Mouse (Mus musculus): ENCODE results near the gene Neu2.
A peak's percentile ranks its signal among the peaks of the same experiment; 100 is the strongest.

The Neu2 gene

GRCm38 (mm10) chr1:87614576-87615295, 105.0 kb downstream of the Neu2 start:
- DNase-seq (ENCODE audit: low spot score in 2 of 2), result no peak

- DNase-seq (ENCODE audit: low spot score in 2 of 2), result no peak
Observed at GRCm38 (mm10) chr1:87620211-87620668, 110.6 kb downstream of the Neu2 start, which contains the start of gene Inpp5d. Inpp5d (plus strand) TSS chr1:87620312.

DNA sequence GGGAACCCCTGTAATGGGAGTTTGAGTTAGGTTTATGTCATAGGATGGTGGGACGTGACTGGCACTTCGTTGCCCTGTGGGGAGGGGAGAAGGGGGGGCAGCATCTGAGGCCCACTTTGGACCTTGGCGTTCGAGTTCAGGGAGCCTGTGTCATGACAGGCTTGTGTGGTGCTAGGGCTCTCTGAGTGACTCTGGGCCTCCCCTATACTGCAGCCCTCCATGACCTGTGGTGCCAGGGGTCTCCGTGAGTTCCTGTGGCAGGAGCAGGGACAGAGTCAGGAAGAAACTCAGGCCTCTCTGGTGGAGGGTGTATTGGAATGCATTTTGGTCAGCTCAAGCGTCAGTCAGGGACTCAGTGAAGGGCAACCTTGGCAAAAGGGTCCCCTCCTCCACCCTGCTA, 111.0 kb downstream of the Neu2 start:
- no peak for DNase-seq (ENCODE audit: low spot score in 2 of 2)

- no peak for DNase-seq (ENCODE audit: low spot score in 2 of 2)
Observed at GRCm38 (mm10) chr1:87621146-87621857, 111.6 kb downstream of the Neu2 start.

GRCm38 (mm10) chr1:87621858-87622279, 112.2 kb downstream of the Neu2 start:
- peak; percentile 43 to 49 for DNase-seq (ENCODE audit: low spot score in 2 of 2)

DNA sequence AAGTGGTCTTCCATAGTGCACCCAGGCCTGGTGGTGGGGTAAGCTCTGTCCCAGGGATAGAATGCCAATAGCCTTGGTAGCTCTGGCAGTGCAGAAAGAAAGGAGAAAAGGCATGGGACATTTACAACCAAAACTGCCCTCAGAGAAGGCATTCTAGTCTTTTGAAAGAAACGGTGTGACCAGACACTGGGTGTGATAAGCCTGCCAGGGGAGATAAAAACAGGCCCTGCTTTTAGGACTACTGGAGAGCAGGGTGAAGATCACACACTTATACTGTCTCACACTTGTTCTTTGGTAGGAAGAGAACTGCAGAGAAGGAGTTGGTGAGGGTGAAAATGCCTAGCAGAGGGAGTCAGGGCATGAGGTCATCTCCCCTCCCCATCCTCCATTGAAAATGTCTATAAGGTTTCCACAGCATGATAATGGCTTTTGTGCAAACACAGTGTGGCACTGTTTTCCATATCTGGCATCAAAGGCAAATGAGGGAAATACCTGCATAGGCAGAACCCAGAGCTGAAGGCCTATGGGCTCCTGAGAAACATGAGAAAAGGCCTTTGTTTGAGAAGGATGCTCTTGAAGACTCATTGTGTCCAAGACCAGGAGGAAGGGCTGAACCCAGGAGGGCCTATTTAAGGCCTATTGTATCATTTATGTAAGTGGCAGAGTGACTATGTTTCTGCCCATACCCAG, 114.4 kb downstream of the Neu2 start:
- DNase-seq (ENCODE audit: low spot score in 2 of 2), result no peak

GRCm38 (mm10) chr1:87624826-87625225, 115.1 kb downstream of the Neu2 start:
- no peak for DNase-seq (ENCODE audit: low spot score in 2 of 2)

- DNase-seq (ENCODE audit: low spot score in 2 of 2), result no peak
Observed at GRCm38 (mm10) chr1:87625254-87626025, 115.8 kb downstream of the Neu2 start.

GRCm38 (mm10) chr1:87626344-87626743, 116.7 kb downstream of the Neu2 start:
- DNase-seq (ENCODE audit: low spot score in 2 of 2), result no peak

GRCm38 (mm10) chr1:87628085-87628484, 118.4 kb downstream of the Neu2 start:
- DNase-seq (ENCODE audit: low spot score in 2 of 2), result no peak

- DNase-seq (ENCODE audit: low spot score in 2 of 2), result no peak
Observed at GRCm38 (mm10) chr1:87631584-87631983, 121.9 kb downstream of the Neu2 start.

GRCm38 (mm10) chr1:87632163-87632562, 122.5 kb downstream of the Neu2 start:
- no peak for DNase-seq (ENCODE audit: low spot score in 2 of 2)

DNA sequence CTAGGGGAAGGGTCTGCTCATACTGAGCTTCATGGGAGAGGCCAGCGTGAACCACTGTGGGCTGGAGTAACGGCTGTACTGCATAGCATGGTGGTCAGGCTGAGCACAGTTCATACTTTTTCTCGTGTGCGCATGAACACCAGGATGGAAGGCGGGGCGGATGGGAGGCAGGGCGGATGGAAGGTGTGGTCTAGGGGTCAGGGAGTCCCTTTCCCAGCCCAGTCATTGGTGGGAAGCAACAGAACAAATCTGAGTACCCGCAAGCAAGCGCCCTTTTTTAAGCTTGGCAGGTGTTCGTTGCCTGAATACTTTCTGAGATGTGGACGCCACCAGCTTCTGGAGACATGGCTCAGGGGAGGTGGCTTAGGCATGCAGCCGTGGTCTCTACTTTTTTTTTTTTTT, 127.0 kb downstream of the Neu2 start:
- DNase-seq (ENCODE audit: low spot score in 2 of 2), result no peak

DNA sequence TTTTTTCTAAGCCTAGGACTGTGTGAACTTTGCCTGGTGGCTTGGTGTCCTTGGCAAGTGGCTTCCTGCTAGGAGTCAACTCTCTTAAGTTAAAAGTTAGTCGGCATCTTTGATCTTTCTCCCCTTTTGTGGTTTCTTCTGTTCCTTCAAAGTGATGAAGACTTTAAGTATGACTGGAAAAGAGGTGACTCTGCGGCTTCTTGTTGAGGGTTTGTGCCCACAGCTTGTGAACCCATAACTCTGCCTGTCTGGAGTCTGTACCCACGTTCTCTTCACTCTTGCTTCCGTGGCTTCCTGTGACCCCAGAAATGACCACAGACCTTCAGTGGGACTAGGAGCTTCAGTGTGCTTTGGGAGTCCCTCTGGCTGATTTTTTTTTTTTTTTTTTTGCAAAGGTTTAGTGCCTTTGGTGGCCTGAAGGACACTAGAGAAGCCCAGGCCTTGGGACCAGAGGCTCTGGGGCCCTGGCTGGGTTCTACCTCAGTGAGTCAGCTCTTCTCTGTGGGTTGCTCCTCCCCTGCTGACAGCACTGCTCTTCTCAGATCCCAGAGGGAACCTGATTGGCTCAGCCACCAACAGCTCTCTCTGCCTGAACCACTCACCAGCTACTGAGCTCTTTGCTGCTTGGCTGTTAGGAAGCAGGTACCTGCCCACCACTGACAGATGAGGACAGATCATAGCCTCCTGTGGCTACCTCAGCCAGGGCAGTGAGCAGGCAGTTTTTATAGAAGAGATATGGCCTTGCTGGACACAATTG, 127.6 kb downstream of the Neu2 start:
- DNase-seq (ENCODE audit: low spot score in 2 of 2), result no peak

DNA sequence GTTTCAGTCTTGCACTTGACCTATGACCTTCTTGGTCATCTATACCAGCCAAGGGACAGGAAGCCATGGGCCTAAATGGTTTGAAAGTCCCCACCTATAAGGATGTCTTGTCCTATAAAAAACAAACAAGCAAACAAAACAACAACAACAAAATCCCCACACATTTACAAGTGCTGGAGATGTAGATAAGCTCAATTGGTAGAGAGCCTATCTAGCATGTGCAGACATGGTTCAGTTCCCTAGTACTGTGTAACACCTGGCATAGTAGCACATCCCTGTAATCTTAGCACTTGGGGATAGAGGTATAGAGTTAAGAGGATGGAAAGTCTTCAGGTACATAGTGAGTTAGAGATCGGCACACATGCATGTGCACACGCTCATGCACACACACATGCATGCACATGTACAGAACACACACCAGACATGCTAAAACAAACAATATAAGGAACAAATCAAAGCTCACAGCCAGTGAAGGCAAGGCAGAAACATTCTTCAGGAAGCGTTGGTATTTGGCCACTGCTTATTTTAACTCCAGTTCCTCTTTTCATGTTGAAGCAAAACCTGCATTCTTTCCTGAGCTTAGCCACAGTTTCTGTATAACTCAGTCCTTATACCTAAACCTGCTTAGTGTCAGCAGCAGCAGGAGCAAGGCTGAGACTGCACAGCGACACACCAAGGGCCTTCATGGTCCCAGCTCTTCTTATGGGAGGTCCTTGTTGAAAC, 128.3 kb downstream of the Neu2 start:
- DNase-seq (ENCODE audit: low spot score in 2 of 2), result no peak

- no peak for DNase-seq (ENCODE audit: low spot score in 2 of 2)
Observed at GRCm38 (mm10) chr1:87639724-87640123, 130.0 kb downstream of the Neu2 start.

DNA sequence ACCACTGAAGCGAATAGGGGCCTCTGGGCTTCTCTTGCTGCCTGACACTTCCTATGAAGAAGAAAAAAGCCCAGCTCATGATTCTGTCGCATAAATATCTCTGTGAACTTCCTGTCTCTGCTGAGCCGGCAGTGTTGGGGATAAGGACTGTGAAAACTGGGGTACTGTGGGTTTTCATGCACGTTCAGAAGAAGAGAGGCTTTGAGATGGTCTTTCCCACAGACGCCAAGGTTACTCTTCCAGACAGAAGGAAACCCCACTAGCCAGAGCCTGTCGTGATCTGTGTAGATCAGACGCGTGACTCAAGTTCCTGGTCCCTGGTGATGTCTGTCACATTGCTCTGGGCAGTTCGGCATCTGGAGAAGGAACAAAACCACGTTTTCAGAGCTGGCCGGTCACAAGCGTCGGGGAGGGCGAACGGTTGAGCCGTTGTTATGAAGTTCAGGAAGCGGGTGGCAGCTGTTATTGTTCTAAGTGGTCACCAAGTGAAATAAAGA, 130.5 kb downstream of the Neu2 start:
- DNase-seq (ENCODE audit: low spot score in 2 of 2), result peak in 1 of 2 experiments; percentile 28

DNA sequence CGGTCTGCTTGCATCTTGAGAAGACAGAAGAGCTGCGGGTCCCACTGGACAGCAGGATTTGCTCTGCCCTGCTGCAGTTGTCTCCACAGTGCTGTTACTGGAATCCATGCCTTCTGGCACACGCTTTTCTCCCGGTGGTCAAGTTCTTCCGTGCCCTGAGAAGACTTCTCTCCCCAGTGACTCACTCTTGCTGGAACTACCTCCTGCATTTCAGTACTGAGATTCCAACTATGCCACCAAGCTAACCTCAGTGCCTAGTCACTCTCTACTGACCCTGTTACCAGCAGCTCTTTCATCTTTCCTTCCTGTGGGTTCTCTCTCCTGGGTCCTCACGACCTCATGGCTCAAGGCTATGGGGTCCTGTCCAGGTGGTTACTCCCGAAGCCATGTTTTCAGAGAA, 133.3 kb downstream of the Neu2 start:
- DNase-seq (ENCODE audit: low spot score in 2 of 2), result no peak

- DNase-seq (ENCODE audit: low spot score in 2 of 2), result no peak
Observed at GRCm38 (mm10) chr1:87645041-87645440, 135.4 kb downstream of the Neu2 start.

- no peak for DNase-seq (ENCODE audit: low spot score in 2 of 2)
Observed at GRCm38 (mm10) chr1:87645748-87646147, 136.1 kb downstream of the Neu2 start.

All from right cerebral cortex, postnatal 36 days (tissue).